Mouse (Mus musculus): ENCODE data around the gene Fastkd1.
"Not testable (repeated sequence)": the region's sequence is repeated elsewhere in the genome, so short reads cannot be mapped to it uniquely, and the experiment has no call there.

The Fastkd1 gene

GRCm38 (mm10) chr2:69712981-69713625 lies at the start of gene Fastkd1:
TSS of gene Fastkd1 (minus strand) at chr2:69713516.
- peak; percentile 71 to 82 for DNase-seq (ENCODE audit: low spot score in 2 of 2)

- DNase-seq (ENCODE audit: low spot score in 2 of 2), result no peak
These were observed 47.7 kb upstream of the Fastkd1 start for GRCm38 (mm10) chr2:69760980-69761379.

- no peak for DNase-seq (ENCODE audit: low spot score in 2 of 2)
These were observed 31.8 kb upstream of the Fastkd1 start for GRCm38 (mm10) chr2:69745091-69745490.

- DNase-seq (ENCODE audit: low spot score in 2 of 2), result no peak
These were observed 10.2 kb upstream of the Fastkd1 start for GRCm38 (mm10) chr2:69723519-69723825.

GRCm38 (mm10) chr2:69722650-69723518 lies 9.6 kb upstream of the Fastkd1 start:
- DNase-seq (ENCODE audit: low spot score in 2 of 2), result peak; percentile 89 to 90

GRCm38 (mm10) chr2:69722273-69722649 lies 8.9 kb upstream of the Fastkd1 start, which contains the start of gene Ppig:
TSS of gene Ppig (plus strand) at chr2:69722545.
- no peak for DNase-seq (ENCODE audit: low spot score in 2 of 2)

GRCm38 (mm10) chr2:69719121-69719520 lies 5.8 kb upstream of the Fastkd1 start:
- DNase-seq (ENCODE audit: low spot score in 2 of 2), result no peak

- DNase-seq (ENCODE audit: low spot score in 2 of 2), result no peak
These were observed 3.2 kb upstream of the Fastkd1 start for GRCm38 (mm10) chr2:69716483-69716882.

GRCm38 (mm10) chr2:69714126-69714525 lies 810 bp upstream of the Fastkd1 start:
- no peak for DNase-seq (ENCODE audit: low spot score in 2 of 2)

GRCm38 (mm10) chr2:69713626-69714014 lies 304 bp upstream of the Fastkd1 start:
- DNase-seq (ENCODE audit: low spot score in 2 of 2), result no peak

GRCm38 (mm10) chr2:69712171-69712570 lies 1.1 kb downstream of the Fastkd1 start:
- no peak for DNase-seq (ENCODE audit: low spot score in 2 of 2)

- no peak for DNase-seq (ENCODE audit: low spot score in 2 of 2)
These were observed 12.9 kb downstream of the Fastkd1 start for GRCm38 (mm10) chr2:69700446-69700845.

- DNase-seq (ENCODE audit: low spot score in 2 of 2), result no peak
These were observed 19.8 kb downstream of the Fastkd1 start for GRCm38 (mm10) chr2:69693501-69693900.

- no peak for DNase-seq (ENCODE audit: low spot score in 2 of 2)
These were observed 22.5 kb downstream of the Fastkd1 start for GRCm38 (mm10) chr2:69690843-69691242.

- DNase-seq (ENCODE audit: low spot score in 2 of 2), result no peak
These were observed 23.1 kb downstream of the Fastkd1 start for GRCm38 (mm10) chr2:69690214-69690613.

GRCm38 (mm10) chr2:69684488-69684887 lies 28.8 kb downstream of the Fastkd1 start:
- no peak for DNase-seq (ENCODE audit: low spot score in 2 of 2)

GRCm38 (mm10) chr2:69683036-69683805 lies 30.1 kb downstream of the Fastkd1 start:
- DNase-seq (ENCODE audit: low spot score in 2 of 2), result no peak

- DNase-seq (ENCODE audit: low spot score in 2 of 2), result no peak
These were observed 31.4 kb downstream of the Fastkd1 start for GRCm38 (mm10) chr2:69681931-69682330.

GRCm38 (mm10) chr2:69679990-69680389 lies 33.3 kb downstream of the Fastkd1 start:
- DNase-seq (ENCODE audit: low spot score in 2 of 2), result no peak

- not testable (repeated sequence) for DNase-seq (ENCODE audit: low spot score in 2 of 2)
These were observed 36.1 kb downstream of the Fastkd1 start for GRCm38 (mm10) chr2:69677215-69677614.

- no peak for DNase-seq (ENCODE audit: low spot score in 2 of 2)
These were observed 36.6 kb downstream of the Fastkd1 start for GRCm38 (mm10) chr2:69676713-69677112.

- DNase-seq (ENCODE audit: low spot score in 2 of 2), result no peak
These were observed 38.0 kb downstream of the Fastkd1 start for GRCm38 (mm10) chr2:69675266-69675665.

All from urinary bladder, postnatal 36 days (tissue).